Mouse (Mus musculus) embryo, embryonic 10.5 days (tissue): ENCODE results near the gene Adamts15.
A peak's percentile ranks its signal among the peaks of the same experiment; 100 is the strongest.

ENCODE experiments used
- DNase-seq: peaks from one replicate; pipeline ENCODE4 v3.0.0-alpha.2; 2015; ENCODE audit warnings: low spot score

Gene Adamts15

GRCm38 (mm10) chr9:30922197-30922894 lies at the start of gene Adamts15:
Gene Adamts15, minus strand, starts transcription at chr9:30922452.
- DNase-seq, result peak; percentile 87

- no peak for DNase-seq
Measured at GRCm38 (mm10) chr9:30971967-30972366, 49.7 kb upstream of the Adamts15 start.

GRCm38 (mm10) chr9:30970001-30970400 lies 47.7 kb upstream of the Adamts15 start:
- DNase-seq, result no peak

DNA sequence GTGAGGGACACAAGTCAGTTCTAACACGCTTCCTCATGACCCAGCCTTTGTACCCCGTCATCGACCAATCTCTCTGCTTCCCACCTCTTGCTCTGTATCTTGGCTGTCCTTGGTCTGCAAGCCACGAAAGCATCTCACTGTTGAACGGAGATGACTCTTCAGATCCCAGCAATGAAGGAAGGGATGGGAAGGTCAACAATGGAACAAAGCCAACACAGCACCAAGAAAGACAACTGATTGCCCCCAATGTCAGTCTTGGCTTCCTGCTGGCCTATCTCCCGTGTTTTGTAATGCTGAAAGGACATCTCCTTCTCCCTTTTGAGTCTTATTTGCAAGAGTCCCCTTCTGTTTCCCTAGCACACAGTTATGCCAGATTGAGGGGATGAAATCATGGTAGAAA lies 45.9 kb upstream of the Adamts15 start:
- no peak for DNase-seq

DNA sequence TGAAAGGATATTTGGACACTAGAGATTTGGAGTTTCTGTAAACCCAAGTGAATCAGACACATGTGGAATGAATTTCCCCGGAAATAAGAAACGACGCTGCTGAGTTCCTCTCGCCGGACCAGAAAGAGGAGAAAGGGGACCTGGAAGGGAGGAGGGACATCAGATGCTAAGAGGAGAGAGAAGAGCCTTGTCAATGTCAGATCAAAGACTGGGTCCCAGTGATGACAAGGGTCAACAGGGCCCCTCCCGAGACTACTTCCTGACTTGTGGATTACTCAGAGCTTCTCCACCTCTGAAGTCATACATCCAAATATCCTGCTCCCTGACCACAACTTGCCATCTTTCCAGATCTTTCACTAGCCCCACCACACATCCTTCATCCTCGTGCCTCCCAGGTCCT lies 44.6 kb upstream of the Adamts15 start:
- DNase-seq, result no peak

DNA sequence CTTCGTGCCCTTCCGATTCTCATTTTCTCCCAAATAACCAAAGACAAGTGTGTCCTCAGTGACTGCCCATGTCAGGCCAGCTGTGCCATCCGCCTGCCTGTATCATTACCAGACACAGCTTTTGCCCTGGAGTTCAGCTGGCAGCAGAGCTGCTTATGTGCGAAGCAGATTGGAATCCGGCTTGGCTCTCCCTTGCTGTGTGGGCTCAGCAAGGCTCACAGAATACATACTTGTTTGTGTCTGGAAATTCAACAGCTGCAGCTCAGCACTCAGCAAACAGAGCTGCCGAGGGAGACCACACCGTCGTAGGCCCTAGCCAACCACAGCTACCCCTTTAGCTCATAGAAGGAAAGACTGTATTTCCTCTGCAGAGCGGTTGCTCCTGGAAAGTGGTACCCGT lies 42.4 kb upstream of the Adamts15 start:
- DNase-seq, result no peak

DNA sequence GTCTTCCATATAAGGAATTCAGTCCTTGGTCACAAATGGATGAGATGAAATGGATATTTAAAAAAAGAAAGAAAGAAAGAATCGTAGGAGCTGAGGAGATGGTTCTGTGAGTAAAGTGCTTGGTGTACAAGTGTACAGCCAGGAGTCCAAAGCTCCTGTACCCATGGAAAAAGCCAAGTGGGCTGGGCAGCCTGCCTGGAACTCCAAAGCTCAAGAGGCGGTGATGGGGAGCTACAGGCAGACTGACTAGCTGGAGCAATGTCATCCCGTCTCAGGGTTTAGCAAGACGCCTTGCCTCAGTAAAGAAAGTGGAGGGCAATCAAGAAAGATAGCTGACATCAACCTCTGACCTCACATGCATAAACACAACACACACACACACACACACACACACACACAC lies 41.5 kb upstream of the Adamts15 start:
- no peak for DNase-seq

DNA sequence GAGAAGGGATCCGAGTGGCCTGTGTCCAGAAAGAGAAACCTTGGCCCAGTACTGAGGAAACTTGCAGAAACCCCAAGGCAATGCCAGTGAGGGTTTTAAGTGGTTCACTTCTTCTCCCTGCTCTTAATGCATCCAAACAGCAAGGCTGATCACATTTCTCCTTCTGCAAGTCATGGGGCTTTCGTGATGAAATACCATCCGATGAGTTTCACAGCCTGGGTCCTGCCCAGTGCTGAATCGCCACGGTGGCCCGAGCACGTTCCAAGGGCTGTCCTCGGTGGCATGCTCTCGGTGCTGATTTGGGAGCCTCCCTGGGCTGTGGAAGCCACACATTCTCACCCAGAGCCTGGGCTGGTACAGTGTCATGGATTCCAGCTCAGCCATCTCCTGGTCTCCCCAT lies 33.0 kb upstream of the Adamts15 start:
- no peak for DNase-seq

DNA sequence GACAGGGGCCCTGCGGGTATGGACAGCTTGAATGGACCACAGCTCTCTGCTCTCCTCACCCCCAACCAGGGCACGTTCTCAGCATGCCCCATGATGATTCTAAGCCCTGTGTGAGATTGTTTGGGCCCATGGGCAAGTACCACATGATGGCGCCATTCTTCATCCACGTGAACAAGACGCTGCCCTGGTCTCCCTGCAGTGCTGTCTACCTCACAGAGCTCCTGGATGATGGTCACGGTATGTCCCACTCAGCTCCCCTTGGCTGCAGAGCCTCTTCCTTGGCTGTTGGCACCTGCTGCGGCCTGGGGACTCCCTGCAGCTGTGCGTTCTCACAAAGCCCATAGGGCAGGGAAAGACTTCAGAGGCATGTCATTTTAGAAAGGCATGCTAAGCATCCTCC lies 31.0 kb upstream of the Adamts15 start:
- peak; percentile 20 for DNase-seq

GRCm38 (mm10) chr9:30951461-30951860 lies 29.2 kb upstream of the Adamts15 start:
- no peak for DNase-seq

DNA sequence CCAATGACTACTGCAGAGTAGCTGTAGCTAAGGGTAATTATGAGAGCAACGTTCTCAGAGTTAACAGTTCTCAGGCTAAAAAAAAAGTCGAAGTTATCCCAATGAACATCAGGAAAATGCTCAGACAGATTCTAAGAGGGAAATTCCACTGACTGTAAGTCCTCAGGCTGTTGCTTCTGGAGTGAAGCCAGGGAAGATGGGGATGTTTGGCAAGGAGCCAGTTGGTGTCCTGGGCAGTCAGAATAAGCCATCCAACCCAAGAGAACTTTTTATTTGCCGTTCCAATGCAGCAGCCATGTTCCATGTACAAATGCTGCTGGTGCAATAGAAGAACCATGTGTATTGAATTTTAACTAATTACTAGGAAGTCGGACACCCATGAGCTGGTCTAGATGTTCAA lies 28.3 kb upstream of the Adamts15 start:
- no peak for DNase-seq

- DNase-seq, result no peak
Measured at GRCm38 (mm10) chr9:30949971-30950370, 27.7 kb upstream of the Adamts15 start.

- DNase-seq, result no peak
Measured at GRCm38 (mm10) chr9:30949422-30949821, 27.2 kb upstream of the Adamts15 start.

DNA sequence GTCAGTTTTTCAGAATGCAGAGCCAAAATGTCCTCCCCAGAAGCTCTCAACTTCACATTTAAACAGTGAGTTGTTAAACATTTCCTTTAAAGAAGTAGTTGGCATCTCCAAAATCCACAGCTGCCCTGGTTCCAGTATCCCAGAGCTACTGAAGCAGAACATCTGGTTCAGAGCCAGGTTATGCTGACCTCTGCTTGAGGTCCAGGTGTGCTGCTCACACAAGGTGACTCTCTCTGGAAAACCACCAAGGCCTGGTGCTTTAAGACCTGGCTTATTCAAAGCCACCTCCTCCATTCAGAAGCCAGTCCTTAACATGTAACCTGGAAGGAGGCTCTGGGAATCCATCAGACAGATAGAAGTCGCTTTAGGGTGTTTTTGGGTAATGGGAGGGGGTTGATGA lies 23.0 kb upstream of the Adamts15 start:
- DNase-seq, result no peak

DNA sequence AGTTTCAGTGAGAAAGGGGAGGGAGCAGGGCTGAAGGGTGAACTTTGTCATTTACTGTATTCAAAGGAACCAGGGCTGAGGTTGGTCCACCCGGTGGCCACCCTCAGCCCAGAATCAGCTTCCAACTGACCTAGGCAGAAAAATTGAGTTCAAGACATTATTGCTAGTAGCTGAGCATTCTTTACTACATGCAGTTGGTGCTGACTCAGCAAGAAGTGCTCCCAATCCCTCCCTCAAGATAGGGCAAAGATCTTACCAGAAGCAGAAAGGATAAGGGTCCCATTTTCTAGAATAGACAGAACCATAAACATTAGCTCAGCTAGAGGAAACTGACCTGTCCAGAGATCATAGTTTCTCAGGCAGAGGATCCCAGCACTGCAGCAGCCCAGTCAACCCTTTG lies 22.0 kb upstream of the Adamts15 start:
- DNase-seq, result no peak

GRCm38 (mm10) chr9:30943341-30943740 lies 21.1 kb upstream of the Adamts15 start:
- DNase-seq, result peak; percentile 48

GRCm38 (mm10) chr9:30942512-30943313 lies 20.5 kb upstream of the Adamts15 start, which contains the start of gene Adamts8:
Gene Adamts8, plus strand, starts transcription at chr9:30942562.
- peak; percentile 75 for DNase-seq

- DNase-seq, result peak; percentile 96
Measured at GRCm38 (mm10) chr9:30940328-30940727, 18.1 kb upstream of the Adamts15 start.

- peak; percentile 78 for DNase-seq
Measured at GRCm38 (mm10) chr9:30936674-30937438, 14.6 kb upstream of the Adamts15 start.

GRCm38 (mm10) chr9:30934827-30935226 lies 12.6 kb upstream of the Adamts15 start:
- DNase-seq, result no peak

- DNase-seq, result no peak
Measured at GRCm38 (mm10) chr9:30932346-30932745, 10.1 kb upstream of the Adamts15 start.

DNA sequence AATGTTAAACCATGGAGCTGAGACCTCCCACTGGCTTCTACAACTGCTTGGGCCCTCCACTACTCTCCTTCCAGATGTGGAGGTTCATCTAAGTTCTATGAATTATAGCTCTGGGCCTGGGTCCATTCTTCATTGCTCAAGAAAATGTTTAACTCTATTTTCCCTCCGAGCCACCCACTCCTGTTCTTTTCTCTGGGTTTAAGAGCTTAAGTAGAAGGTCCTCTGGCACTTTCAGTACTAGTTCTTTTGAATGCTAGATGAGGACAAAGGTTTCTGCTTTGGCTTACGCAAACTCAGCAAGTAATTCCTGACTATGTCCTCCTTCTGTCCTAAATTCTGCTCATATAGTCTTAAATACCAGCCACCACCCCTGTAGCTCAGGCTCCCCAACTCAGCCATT lies 6.5 kb upstream of the Adamts15 start:
- no peak for DNase-seq
